Mouse (Mus musculus) right cerebral cortex, adult 18-20 months (tissue): ENCODE measurements at regions not wholly inside any gene's neighbourhood (a gene's known extent, or its start where the extent isn't known, plus 50 kb on each side); places are given as distances from the start of the nearest gene placed in this dataset.

Experiments used
- DNase-seq: peaks from one replicate; pipeline ENCODE4 v3.0.0; 2022; ENCODE audit warnings: mixed read lengths

DNA sequence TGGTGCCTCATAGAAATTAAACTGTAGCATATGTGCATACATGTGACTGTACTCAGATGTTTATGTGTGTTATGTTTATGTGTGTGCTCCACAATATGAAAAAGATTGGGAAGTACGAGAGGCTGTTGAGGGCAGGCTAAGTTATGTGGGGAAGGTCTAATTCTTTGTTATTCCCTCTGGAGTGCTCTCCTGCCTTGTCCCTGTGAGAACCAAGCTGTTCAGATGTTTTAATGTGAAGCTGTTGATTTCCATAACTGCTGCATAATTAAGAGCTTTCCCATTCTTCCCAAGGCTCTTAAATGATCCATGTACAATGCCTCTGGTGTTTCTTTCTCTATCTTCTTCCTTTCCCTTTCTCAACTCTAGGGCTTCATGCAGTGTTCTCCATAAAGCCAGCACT, 202.7 kb upstream of the Xrcc4 start:
- DNase-seq = no peak

DNA sequence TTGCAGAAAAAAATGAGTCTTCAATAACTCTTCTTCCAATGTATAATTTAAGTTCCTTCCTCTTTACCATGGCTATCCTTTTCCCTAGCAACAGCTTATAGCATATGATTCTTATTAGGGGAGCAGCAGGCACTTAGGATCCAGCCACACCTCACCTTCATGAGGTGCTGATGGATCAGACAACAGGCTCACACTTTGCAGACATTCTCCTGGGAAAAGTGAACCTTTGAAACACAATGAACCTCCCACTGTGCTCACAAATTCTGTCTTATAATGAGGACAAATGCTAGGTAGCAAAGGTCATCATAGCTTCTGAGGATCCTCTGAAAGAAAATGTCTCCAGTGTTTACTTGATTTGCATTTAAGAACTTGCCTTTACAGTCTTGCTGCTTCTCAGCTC, 191.6 kb upstream of the Xrcc4 start:
- DNase-seq = no peak

- no peak for DNase-seq
These were observed 190.5 kb upstream of the Xrcc4 start for GRCm38 (mm10) chr13:90279786-90280382.

- peak; percentile 2 for DNase-seq
These were observed 189.9 kb upstream of the Xrcc4 start for GRCm38 (mm10) chr13:90279355-90279754.

DNA sequence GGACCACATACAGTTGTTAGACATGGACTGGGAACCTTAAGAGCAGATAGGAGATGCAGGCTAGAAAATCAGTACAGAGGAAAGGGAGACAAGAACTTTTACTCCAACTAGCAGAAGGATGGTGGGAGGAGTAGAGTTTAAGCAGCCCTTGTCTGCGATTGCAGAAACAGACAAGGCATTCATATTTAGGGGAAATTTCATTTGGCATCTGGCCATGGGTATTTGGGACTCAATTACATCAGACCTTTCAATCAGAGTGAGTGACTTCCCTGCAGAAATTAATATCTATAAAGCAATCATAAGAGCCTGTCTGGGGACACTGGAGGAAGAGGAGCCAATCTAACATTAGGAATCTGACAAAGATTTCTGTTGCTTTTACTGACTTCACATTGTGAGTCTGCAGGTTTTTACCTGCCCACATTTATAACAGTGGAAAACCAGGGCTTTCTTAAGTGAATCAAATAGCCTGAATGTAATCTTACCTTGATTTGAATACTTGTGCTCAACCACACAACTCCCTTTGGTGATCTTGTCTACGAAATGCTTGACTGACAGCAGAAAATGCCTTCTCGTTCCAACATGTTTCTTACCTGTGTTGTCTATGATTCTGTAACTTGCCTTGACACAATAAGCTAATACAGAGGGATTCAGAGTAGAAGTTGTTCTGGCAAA, 169.8 kb upstream of the Xrcc4 start:
- no peak for DNase-seq

DNA sequence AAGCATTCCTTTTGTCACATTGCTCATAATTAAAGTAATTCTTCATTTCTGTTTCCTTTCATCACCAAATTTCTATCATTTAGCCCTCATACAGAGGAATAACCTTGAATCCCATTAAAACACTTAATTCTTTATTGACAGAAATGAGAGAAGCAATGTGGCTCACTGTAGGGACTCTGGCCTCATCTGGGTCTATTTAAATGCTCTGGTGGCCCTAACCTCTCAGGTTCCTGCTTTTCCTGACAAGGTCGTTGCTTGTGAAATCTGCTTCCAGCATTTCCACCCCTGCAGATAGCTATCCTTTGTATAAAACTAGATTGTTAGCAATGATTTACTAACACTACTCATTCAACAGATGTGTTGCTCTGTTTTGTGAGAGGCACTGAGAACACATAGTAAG, 163.6 kb upstream of the Xrcc4 start:
- no peak for DNase-seq

GRCm38 (mm10) chr13:90245997-90246765, 156.8 kb upstream of the Xrcc4 start:
- DNase-seq = no peak

DNA sequence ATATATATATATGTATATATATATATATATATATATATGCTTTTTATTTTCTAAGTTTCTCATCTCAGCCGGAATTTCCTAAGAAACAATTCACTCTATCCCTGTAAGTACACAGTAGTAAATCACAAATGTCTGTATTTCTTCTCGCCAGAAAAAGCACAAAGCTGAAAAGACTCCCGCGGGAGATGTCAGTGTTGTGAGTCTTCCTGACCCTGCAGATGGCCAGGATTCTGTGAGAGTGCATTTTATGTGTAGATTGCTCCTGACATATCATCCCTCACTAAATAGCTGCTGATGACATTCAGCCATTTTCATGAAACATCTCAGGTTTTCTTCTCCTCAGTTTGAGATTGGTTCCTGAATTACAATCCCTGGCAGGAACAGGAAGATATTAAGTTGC, 148.9 kb upstream of the Xrcc4 start:
- DNase-seq = no peak

DNA sequence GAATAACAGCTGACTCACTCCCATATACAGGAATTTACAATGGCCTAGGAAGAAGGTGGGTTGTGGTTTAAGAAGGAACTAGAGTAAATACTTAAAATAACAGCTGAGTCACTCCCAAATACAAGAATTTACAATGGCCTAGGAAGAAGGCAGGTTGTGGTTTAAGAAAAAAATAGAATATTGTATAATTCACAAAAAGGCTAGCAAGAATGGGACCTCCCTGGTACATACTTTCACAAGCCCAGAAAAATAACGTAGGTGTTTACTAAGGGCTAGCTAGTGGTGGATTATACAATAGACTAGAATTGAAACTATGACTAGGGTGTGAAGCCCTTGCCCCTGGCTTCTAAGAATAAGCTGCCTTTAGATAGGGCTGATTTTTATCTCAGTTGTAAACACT, 144.6 kb upstream of the Xrcc4 start:
- no peak for DNase-seq

- no peak for DNase-seq
These were observed 144.2 kb upstream of the Xrcc4 start for GRCm38 (mm10) chr13:90233561-90233960.

GRCm38 (mm10) chr13:90229106-90229505, 139.7 kb upstream of the Xrcc4 start:
- no peak for DNase-seq

GRCm38 (mm10) chr13:90226212-90226611, 136.8 kb upstream of the Xrcc4 start:
- DNase-seq = no peak

DNA sequence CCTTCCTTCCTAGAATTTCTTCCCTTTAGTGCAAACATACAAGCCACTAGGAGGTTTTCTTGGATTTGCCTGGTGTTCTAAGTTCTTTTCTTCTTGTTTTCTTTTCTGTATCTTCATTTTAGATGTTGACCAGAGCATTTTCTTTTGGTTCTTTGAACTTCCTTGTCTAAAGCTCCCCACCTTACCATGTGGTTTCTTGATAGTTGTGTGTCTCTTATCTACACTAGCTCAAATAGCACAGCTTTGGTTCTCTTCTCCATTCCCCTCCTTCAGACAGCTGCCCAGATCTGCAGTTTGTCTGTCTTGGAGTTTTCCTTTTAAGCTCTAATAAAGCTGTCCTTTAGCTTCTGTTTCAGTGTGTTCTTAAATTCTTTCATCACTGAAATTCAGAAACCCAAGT, 123.0 kb upstream of the Xrcc4 start:
- no peak for DNase-seq

DNA sequence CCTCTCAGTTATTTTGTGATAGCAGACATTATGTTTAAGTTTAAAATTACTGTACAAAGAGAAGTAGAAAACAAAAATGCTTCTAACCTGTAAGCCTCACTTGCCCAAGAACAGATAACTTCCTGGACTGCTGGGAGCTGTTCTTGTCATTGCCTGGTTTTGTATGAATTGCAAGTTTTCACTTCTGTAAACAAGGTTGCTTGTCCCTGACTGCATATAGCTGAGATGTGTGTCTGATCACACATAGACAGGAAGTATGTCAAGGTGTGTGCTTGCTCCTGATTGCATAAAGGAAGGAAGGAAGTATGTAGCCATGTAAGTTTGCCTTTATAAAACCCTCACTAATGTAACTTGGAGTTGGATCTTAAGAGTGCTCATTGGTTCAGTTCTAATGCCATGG, 118.5 kb upstream of the Xrcc4 start:
- DNase-seq = no peak
